Mouse (Mus musculus): Measurements from ENCODE around the gene Gm49368.
A peak's percentile ranks its signal among the peaks of the same experiment; 100 is the strongest.
"Not testable (repeated sequence)": the region's sequence is repeated elsewhere in the genome, so short reads cannot be mapped to it uniquely, and the experiment has no call there.

Gene Gm49368

DNA sequence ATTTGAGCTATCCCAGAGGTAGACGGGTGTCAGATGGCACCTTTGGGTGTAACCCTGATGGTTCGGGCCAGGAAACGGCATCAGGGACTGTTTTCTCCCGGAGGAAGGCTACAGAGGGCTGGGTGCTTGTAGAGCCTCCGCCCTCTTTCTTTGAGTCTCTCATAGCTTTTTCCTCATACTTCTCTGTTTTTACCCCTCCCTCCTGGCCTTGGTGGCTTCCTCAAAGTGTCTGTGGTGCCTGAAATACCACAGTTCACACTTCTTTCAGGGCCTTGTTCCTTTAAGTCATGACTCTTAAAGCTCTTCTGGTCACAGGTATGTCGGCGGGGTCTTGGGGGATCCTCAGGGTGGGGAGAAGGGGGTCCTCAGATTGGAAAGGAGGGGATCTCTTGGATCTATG lies at the start of gene Gm49368, which contains the start of gene Itgam:
Gene Gm49368 (plus strand): TSS at position 228 of the 400 bp plus-strand sequence.
Gene Itgam (plus strand): TSS at position 185 of the 400 bp plus-strand sequence.
- peak; percentile 42 for DNase-seq (ENCODE audit: low read depth, low spot score)

DNA sequence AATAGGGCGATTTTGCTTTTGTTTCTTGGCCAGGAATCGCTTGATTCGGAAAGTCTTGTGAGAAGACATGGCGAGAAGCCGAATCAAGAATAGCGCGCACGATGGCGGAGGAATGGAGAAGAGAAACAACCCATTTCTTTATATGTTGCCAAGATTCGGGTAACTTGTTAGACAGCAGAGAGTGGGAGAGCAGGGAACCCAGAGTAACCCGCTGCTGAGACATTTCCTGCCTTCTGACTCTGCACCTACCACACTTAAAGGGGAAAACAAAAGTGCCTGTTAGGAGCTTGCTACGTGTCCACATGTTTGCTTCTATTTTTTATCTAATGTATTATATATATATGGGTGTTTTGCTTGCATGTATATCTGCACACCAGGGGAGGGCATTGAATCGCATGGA lies 49.4 kb upstream of the Gm49368 start:
- no peak for DNase-seq (ENCODE audit: low read depth, low spot score)

DNA sequence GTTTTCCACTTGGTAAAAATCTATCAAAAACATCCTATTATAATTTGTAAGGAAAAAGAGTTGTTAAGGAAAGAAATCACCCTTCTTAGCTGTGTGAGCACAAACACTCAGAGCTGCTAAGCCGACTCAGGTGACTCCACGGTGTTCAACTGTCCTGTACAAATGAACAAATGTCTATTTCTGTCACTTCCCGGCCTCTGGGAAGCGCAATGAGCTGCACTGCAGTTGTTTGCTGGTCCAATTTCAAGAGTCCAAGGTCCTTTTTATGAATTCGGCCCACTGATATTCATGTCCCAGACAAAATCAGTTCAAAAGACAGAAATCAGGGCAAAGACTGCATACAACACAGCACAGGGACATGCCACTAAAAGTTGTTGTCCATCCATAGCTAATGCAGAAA lies 46.3 kb upstream of the Gm49368 start:
- not testable (repeated sequence) for DNase-seq (ENCODE audit: low read depth, low spot score)

DNA sequence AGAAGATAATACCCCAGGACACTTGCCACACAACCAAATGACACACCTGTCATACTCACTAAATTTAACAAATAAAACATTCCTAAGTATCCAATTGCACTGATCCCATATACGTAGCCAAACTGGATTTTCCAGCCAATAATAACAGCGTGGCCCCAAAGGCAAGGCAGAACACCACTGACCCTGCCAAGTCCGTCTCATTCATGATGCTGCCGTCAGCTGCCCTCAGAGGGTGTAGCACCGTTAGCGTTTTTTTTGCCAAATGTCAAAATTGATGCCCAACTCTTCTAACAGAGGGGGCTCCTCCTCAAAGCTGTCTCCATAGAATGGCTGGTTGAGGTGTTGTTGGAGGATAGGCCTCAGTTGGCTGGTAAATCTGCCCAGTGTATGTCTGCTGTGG lies 45.8 kb upstream of the Gm49368 start:
- no peak for DNase-seq (ENCODE audit: low read depth, low spot score)

DNA sequence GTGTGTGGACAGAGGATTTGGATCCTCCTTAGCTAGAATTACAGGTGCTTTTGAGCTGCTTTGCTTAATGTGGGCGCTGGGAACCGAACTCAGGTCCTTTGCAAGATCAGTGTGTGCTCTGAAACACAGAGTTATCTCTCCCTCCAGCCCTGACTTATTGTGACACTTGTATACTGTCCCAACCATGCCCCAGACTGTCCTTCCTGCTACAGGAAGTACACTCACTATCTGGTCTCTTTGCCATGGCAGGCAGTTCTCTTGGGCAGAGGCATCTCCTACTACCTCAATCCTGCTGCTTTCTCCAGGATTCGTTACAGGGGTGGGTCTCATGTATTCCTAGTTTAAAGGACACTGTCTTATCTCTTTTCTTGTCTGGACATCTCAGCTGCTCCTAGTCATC lies 44.2 kb upstream of the Gm49368 start:
- no peak for DNase-seq (ENCODE audit: low read depth, low spot score)

DNA sequence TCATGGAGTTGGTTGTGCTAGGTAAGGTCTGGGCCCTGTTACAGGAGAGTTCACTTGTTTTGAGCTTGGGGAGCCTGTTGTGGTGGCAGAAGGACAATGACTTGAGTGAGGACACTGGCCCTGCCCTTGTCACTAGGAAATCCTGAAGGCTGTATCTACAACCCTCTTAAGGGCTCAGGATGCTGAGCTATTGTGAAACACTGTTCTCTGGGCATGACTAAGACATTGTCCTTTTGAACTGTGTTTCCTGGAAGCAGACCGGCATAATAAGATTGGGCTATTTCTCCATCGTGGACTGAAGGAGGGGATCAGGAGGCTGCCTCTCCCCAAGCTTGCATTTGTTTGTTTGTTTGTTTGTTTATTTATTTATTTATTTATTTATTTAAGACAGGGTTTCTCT lies 43.3 kb upstream of the Gm49368 start:
- no peak for DNase-seq (ENCODE audit: low read depth, low spot score)

DNA sequence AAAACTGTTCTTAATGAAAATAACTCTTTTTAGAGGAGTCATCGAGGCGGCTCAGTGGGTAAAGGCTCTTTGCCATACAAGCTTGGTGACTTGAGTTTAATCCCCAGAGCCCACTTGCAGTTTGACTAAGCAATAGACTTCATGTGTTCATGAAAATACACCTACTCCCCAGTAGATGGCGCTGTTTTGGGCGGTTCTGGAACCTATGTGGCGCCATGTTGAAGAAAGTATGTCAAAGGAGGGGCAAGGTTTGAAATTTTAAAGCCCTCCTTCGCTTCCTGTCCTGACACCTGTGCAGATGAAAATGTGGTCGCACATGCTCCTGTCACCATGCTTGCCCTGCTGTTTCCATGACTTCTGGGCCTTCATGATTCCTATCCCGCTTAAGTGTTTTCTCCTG lies 39.5 kb upstream of the Gm49368 start:
- DNase-seq (ENCODE audit: low read depth, low spot score) = peak; percentile 22

DNA sequence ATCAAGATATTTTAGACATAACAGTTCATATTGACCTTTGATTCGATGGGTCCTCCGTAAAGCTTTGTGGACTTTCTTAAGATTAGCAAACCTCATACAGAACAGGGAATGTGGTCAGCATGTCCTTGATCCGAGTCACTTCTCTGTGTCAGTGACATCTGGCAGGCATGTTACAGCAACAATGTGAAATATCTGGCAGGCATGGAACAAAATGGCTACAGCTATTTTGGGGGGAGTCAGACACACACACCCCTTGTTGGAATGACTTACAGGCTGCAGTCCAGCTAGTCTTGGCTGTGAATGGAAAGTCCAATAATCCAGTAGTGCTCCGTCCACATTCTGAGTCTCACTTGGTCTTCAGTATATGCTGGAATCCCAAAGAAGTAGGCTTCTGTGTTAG lies 38.9 kb upstream of the Gm49368 start:
- DNase-seq (ENCODE audit: low read depth, low spot score) = no peak

DNA sequence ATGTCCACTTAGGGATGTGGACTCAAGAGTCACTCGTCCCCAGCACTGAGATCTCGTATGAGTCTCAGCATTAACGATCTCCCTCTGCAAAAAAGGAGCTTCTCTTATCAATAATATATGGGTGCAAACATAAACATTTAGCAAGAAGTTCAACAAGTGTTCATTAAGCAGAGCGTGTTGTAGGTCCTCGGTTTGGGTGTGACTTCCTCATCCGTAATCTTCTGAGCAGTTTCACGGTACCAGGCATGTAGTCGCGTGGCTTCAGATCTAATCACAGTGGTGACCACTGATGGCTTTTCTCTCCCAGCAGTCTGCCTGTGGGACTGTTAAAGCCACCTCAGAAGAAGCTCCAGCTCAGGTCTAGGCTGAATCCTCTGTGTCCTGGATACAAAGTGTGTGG lies 38.1 kb upstream of the Gm49368 start:
- DNase-seq (ENCODE audit: low read depth, low spot score) = no peak

DNA sequence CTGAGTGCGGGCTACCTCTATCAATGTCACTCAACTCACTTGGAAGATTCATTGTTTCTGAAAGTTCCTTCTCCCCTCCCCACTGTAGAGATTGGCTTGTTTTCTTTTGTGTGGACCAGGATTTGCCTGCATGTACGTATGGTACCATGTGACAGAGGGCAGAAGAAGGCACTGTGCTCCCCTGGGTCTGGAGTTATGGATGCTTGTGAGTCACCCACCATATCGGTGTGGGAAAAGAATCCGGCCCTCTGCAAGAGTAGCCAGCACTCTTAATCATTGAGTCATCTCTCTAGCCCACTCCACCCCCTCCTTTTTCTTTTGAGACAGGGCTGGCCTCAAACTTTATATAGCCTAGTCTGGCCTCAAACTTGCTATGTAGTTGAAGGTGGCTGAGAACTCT lies 37.6 kb upstream of the Gm49368 start:
- DNase-seq (ENCODE audit: low read depth, low spot score) = no peak

DNA sequence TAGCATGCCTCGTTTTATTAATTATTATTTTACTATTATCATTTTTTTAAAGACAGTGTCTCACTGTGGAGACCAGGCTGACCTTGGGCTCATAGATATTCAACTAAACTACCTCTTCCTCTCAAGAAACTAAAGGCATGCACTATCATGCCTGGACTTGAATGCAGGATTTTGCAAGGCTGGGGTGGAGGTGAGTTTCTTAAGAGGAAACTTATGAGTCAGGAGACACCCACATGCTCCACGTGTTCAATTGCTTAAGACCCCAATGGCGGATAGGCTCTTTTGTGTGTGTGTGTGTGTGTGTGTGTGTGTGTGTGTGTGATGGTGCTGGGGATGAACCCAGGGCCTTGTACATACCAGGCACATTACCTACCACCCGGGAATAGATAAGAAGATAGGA lies 37.1 kb upstream of the Gm49368 start:
- no peak for DNase-seq (ENCODE audit: low read depth, low spot score)

DNA sequence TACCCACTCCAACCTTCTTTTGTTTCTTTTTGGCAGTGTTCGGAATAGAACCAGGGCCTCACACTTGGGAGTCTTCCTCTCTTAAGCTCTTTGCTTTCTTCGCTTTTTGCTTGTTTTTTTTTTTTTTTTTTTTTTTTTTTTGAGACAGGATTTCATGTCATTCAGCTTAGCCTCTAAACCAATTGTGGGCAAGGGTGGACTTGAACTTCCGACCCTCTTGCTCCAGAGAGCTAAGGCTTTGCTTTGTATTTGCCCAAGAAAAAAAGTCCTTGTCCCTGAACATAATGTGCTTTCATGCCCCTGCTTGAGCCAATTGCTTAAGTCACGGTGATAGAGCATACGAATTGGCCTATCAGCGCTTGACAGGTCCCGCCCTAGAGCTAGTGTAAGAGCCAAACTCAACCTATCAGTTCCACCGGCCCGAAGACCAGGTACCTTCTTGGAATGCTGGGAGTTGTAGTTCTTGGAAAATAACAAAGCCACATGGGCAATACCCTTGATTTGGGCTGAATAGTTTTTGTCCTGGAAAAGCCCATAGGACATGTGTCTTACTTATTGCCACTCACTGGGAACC lies 31.0 kb upstream of the Gm49368 start:
- no peak for DNase-seq (ENCODE audit: low read depth, low spot score)

DNA sequence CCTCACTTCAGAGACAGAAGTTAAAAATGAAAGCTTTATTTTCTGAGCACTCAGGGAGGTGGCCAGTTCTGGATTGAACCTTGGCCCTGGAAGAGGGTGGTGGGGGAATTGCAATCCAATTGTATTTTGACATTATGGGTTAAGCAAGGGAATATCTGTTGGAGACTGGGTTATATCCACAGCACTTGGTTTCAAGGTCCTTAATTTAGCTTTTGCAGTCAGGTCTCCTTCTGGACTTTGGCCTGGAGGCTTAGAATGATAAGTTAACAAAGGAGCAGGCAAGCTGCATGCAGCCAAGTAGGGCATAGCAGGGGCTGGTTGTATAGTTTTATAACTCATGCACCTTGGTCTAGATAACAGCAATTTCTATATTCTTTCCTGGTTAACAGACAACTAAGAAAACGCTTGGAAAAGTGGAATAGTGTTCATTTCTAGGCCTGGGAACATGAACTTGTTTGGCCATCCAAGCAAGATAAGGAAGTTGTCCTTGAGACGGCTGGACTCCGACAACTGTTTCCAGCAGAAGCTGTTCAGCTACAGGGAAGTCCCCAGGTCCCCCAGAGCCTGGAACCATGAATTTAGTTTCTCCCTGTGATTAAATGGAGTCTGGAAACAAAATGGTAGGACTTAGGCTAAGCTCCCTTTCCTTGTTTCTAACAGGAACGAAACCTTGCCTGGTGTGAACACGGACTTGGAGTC lies 30.0 kb upstream of the Gm49368 start:
- DNase-seq (ENCODE audit: low read depth, low spot score) = no peak

DNA sequence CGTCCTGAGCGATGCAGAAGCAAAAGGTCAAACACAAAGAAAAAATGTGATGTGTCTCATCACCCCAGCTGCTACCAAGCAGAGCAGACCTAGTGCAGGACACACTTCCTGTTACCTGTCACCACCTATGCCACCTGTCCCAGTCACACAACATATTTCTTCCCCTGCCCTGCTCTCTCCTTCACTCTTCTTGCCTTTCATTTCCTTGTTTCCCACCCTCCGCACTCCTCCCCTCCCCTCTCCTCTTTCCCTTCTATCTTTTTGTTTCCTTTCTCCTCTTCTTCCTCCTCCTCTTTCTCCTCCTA lies 29.5 kb upstream of the Gm49368 start:
- no peak for DNase-seq (ENCODE audit: low read depth, low spot score)

DNA sequence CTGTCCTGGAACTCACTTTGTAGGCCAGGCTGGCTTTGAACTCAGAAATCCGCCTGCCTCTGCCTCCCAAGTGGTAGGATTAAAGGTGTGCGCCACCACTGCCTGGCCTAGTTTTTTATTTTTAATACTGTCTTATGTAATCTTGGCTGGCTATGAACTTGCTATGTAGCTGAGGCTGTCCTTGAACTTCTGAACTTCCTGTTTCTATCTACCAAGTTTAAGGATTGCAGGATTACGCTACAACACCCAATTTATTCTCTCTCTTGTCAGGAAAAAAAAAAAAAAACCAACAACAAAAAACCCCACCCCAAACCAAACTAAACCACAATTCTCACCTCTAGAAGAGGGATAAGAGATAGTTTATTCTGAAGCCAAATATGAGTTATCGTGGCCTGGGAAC lies 28.9 kb upstream of the Gm49368 start:
- no peak for DNase-seq (ENCODE audit: low read depth, low spot score)

DNA sequence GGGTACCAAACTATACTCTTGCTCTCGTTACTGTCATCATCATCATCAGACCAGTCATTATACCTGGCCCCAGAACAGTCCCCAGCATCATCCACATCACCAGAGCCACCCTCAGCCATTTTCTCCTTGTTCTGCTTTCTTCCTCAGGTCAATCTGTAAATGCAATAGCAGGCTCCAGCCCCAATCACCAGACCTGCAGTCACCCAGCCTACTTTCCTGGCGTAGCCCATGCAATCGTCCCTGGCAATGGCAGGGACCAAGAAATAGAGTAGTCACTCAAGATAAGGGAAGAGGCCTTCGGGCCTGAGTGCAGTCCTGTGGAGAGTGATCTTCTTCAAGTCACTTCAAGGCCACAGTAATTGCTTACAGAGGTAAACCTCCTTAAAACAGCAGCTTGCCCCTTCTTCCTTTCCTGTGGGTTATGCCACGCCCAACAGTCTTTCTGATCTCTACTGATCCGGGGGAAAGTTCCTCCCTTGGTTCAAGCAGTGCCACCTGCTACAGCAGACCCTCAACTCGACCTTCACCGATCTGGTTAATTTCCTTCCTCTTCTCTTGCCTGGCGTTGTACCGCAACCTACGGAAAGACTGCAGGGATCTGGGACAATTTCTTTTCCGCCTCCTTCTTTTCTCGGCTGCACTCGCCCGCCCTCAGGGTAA lies 20.2 kb upstream of the Gm49368 start:
- not testable (repeated sequence) for DNase-seq (ENCODE audit: low read depth, low spot score)

DNA sequence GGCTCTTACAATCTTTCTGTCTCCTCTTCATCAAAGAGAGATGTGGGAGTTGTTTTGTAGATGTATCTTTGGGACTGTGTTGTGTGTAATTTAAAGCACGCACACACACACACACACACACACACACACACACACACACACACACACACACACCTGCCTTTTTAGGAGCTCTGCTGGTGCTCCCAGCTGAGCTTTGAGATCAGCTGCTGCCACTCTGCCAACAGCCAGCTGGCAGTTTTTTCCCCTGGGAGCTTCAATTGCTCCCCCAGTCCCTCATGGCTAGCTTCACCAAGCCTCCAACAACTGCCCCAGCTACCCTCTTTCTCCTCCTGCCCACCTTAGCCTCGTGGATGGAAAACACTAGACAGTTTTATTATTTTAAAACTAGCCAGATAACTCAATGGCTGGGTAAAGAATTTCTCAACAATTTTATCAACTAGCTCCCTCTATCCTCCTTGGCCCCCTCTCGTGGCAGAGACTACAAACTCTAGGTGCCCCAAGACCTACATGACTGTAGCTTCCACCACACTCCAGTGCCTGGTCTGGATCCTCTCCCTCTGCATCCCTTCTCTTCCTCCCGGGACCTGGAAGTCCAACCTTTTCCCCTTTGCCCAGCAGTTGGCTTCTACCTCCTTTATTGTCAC lies 18.2 kb upstream of the Gm49368 start:
- DNase-seq (ENCODE audit: low read depth, low spot score) = peak; percentile 43

DNA sequence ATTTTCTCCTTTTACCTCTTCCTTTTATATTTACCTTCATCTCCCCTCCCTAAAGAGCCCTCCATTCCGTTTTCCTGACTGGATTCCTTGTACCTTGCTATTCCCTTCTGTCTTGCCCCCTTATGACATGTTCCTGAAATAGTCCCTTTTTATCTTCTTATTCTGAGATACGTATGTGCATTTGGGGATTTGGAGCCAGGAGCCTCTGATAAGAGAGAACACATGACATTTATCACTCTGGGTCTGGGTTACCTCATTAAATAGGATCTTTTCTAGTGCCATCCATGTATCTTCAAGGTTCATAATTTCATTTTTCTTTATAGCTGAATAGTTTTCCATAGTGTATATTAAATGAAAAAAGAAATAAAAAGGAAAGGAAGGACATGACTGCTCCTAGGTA lies 16.8 kb upstream of the Gm49368 start:
- DNase-seq (ENCODE audit: low read depth, low spot score) = no peak

DNA sequence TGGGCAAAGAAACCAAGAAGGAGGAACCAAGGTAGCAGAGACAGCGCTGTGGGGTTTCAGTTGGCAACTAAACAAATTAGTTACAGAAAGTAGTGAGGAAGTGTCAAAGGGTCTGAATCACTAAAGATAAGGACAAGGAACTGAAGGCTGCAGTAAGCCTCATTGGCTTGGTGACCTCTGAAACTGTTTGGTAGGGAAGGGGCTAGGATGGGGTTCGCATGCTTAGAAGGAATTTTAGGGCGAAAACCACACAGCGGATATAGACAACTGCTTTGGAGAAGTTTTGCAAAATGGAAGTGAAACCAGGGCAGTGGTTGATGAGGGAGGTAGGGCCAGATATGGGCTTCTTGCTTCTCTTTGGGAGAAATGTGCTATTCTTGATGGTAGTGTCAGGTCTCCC lies 13.7 kb upstream of the Gm49368 start:
- DNase-seq (ENCODE audit: low read depth, low spot score) = no peak

DNA sequence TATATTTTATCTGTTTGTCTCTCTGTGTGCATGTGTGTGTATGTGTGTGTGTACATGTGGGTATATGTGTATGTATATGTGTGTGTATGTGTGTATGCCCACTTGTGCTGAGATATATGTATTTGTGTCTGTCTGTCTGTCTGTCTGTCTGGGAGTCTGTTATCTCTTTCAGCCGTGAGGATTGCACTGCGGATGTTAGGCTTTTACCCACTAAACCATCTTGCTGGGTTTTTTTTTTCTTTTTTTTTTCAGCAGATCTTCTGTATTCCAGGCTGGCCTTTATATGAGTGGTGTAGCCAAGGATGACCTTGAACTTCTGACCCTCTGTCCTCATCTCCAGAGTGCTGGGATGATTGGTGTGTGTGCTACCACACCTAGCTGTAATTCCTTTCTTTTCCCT lies 13.2 kb upstream of the Gm49368 start:
- no peak for DNase-seq (ENCODE audit: low read depth, low spot score)

DNA sequence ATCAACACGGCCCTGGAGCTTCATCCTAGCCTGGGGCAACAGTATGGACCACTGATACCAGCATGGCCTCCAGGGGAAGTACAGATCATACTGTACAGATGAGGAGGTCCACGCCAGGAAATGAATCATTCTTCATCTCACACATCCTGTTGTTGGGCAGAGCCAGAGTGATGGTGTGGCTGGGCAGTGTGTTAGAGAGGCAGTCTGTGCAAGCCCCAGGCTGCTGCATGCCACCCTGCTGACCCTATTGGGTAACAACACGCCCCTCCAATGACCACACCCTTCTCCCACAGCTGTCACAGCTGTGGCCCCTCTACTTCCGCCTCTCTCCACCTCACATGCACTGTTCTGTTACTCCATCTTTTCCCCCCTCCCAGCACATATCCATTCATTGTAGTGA lies 11.7 kb upstream of the Gm49368 start:
- peak; percentile 37 for DNase-seq (ENCODE audit: low read depth, low spot score)

DNA sequence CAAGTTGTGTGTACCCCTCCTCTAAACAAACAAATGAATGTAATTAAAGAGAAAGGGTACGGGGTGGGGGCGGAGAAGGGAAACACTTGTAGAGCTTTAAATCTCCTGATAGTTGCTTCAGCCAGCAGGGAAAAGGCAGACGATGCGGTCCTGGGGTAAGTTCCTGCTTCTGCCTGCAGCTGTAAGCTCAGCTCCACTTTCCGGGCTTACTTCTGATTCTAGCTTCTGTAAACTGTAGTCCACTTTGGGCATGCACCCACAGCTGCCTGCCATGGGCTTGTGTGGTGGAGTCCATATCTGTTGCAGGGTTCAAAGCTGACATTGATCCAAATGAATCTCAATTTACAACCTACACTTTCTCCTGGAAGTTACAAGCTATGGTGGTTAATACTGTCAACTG lies 9.4 kb upstream of the Gm49368 start:
- DNase-seq (ENCODE audit: low read depth, low spot score) = no peak

DNA sequence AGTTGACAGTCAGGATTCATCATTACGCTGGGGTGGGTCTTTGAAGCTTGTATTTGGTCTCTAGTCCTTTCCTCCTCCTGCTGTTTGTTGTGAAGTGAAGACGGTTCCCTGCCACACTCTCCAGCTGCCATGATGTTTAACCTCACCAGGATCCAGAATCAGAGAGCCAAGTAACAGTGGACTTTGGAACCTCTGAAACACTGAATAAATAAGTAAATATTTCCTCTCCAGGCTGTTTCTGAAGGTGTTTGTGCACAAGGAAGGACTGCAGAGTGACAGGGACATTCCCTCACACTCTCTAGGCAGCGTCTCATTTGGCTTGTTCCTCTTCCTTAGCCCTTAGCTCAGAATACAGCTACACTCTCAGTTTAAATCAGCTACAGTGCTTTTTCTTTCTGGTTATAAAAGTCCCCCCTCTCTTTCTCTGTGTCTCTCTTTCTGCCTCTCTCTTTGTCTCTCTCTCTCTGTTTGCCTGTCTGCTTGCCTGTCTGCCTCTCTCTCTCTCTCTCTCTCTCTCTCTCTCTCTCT lies 5.5 kb upstream of the Gm49368 start:
- DNase-seq (ENCODE audit: low read depth, low spot score) = no peak

Measured in CD4-positive helper T cell, adult 2 months (primary cell).